Mouse (Mus musculus): Measurements from ENCODE around the gene Gtf3c2. TPM values are rescaled to one million over a fixed set of nuclear protein-coding genes. Genes with fewer than 3 reads are reported as not detected.

Gtf3c2 gene
- polyA plus RNA-seq (2017; shearing (Covaris generic)) = 106 TPM

DNA sequence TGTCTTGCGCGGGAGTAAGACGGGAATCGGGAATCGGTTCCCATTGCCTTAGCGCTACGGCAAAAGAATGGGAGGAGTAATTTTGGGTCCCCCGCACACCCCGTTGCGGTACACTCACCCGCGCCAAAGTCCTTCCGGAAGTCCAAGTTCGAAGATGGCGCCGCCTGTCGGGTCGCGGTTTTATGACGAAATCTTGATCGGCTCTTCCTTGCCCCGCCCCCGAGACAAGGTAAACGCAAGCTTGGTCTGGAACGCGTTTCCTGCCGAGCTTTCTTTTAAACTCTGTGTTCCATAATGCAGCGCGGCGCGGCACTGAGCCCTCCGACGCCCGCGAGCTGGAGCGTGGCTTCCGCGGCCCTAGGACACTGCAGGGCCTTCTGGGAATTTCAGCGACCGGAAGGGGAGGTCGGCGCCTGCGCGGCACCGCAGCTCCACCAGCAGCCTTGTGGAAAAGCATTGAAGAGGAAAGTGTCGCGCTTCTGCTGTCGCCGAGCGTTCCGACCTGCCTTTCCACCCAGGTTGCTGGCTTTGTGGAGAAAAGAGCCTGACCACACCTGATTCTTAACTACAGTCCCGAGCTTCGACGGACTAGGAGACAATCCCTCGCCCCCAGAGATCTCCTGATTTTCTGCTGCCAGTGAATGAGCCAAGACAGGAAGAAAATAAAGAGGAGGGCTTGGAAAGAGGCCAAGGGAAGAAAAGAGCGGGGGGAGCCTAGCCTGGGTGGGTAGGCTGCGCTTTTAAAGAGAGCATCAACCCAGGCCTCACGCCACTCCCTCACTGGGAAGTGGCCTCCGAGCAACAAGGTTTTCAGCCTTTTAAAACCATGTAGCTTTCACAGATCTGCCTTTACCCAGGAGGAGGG is at the start of gene Gtf3c2, which contains the start of gene Gm29609:
Gtf3c2 (minus strand) TSS at position 379 of the 865 bp plus-strand sequence.
Gm29609 (minus strand) TSS at position 146 of the 865 bp plus-strand sequence.

DNA sequence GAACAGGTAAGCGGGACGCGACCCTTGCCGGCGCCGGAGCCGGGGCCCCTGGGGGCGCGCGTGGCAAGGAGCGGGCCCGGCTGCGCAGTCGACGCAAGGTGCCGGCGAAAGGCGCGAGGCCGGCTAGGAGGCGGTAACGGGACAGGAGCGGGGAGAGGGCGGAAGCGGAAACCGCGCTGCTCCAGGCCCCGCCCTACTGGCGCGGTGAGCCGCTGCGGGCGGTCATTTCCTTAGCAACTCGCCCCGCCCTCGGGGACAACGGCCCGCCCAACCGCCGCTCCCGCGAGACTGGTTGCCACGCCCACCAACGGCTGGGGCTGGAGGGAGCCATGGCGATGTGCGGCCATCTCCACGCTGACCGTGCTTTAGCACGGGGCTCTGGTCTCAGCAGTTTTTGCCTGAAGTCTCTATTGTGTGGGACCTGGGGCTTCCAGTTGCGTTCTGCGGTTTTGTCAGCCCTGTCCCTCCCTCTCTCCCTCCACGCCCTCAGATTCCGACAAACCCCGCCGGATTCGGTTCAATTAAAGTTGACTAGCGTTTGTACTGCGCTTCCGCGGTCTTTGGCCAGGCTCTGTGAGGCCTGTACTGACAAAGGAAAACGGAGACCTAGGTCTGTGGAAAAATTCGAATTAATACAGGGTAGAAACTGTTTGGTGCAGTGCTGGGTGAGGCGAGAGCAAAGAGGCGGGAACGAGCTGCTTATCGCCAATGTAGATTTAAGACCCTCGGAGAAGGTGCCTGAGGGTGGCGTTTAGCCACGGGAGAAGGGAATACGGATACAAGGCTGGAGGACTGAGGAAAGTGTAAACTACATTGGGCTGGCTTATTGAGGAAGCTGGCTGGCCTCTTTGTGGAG is 40.7 kb upstream of the Gtf3c2 start, which contains the start of gene Ppm1g:
Ppm1g (minus strand) TSS at position 240 of the 856 bp plus-strand sequence.

DNA sequence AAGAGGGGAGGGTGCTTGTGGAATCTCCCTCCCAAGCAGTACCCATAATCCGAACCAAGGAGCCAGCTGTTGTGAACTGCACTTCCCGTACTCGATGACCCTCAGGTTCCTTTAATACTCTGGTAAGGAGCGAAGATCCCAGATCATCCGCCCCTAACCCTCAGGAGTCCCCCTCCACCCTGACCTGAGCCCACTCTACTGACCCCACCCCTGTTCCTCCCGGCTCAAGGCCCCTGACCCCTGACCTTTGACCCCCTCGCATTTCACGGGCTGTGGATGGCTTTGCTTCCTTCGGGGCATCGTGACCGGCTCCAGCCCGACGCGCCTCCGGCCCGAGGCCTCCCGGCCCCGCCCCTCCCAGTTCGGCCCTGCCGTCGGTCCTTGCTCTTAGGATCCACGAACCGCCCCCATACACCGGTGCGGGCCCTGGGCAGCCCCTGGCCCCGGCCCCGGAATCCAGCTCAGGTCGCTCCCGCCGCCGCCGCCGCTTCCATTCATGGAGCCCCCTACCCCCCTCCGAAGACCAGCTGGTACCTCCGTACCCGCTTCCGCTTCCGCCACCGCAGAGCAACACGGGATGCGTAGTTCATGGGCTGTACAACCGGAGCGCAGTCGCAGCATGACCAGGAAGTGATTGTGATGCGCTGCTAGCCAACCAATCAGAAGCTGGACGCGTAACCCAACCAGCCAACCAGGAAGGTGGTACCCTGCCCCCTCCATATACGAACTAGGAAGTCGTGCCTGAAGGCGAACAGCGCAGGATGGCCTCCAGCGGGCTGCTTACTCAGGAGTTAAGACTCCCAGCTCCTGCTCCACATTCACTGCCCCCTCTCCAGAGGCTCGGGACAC is 22.0 kb upstream of the Gtf3c2 start, which contains the start of gene Zfp513:
Zfp513 (minus strand) TSS at position 562 of the 849 bp plus-strand sequence.

DNA sequence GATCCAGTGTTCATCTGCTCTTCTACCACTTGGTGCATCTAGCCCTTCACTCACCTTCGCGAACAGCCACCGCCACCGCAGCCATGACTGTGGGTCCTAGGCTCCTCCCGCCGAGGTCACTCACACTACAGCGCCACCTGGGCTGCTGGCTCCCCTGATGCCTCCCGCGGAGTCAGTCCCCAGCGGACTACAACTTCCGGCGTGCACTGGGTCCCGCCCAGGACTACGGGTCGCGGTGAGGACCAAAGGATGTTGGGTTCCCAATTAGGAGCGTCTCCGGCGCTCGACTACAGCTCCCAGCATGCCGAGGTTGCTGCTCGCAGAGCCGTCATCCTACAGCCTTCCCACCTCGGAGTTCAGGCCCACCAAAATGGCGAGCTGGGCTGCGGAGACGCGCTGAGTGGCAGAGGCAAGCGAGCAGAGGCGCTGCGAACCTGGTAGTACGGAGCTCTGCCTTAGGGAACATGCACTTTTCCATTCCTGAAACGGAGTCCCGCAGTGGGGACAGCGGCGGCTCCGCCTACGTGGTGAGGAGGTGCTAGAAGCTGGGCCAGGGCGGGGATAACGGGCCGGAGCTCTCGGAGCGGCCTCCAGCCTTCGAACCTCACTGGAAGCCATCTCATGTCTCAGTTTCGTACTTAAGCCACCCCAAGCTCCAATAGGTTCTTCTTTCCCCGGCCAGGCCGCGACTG is 13.1 kb upstream of the Gtf3c2 start, which contains the start of the genes Snx17 and Eif2b4:
Snx17 (plus strand) TSS at position 289 of the 692 bp plus-strand sequence.
Eif2b4 (minus strand) TSS at position 492 of the 692 bp plus-strand sequence.

DNA sequence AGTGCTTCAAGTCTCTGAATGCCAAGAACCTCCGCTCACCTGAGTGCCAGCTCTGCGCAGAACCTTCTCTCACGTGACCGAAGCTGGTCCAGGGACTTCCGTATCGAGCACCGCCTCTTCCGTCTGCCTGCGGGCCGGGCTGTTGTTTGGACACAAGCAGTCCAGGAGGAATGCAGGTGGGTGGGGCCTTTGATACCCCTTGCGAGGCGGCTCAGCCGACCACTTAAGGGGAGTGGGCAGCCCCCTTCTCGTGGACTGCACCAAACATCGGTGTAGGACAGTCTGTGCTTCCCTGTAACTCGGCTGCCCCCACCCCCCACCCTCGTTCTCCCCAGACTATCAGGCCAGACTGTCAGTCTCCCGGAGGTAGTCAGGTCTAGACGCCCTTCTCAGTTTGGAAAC is 25.8 kb downstream of the Gtf3c2 start, which contains the start of gene Mpv17:
Mpv17 (minus strand) TSS at position 100 of the 402 bp plus-strand sequence.

DNA sequence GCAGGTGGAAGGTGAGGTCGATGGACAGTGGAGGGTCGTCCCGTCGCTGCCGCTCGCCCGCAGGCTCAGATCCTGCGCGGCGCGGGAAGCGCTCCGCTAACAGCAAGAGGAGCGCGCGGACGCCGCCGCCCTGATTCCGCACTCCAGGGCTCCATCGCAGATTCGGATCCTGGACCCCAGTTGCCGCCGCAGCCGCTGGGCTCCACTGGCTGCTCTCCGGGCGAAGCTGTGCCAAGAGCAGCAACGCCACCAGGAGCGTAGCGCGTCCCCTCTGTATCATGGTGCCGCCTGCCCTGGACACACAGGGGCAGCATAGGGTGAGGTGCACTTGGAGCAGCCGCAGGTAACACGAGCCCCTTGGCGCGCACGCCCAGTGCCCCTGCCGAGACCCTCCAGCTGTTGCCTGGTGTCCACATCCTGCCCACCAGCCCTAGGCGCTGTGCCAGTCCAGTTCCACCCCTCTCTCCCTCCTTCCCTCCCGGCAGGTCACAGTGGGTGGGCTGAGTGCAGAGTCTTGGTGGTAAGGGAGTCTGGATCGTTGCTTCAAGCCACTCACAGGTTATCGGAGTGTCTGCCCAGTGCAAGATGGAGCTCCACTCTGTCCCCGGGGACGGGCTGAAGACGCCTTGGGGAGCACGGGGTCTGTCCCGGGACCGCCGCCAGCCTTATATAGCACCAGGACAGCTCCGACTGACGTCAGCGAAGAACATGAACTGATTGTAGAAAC is 41.5 kb downstream of the Gtf3c2 start, which contains the start of gene Ucn:
Ucn (minus strand) TSS at position 589 of the 727 bp plus-strand sequence.

DNA sequence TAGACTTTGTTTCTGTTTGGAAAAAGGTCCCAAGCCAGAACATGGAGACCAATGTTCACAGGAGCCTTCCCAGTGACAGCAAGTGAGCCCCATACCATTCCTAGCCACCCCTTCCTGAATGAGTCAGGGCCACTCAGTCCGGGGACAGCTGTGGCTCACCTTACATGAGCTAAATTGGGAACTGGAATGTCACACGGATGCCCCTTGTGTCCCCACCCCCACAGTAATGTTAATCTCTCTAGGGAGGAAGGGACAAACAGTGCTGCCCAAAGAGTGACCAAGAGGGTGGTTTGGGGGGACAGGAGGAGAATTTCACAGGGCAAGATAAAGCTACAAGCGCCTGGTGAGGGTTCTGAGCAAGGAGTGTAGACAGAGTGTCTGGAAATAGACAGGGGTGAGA is 63.6 kb downstream of the Gtf3c2 start, which contains the start of gene Trim54:
Trim54 (plus strand) TSS at position 359 of the 400 bp plus-strand sequence.

DNA sequence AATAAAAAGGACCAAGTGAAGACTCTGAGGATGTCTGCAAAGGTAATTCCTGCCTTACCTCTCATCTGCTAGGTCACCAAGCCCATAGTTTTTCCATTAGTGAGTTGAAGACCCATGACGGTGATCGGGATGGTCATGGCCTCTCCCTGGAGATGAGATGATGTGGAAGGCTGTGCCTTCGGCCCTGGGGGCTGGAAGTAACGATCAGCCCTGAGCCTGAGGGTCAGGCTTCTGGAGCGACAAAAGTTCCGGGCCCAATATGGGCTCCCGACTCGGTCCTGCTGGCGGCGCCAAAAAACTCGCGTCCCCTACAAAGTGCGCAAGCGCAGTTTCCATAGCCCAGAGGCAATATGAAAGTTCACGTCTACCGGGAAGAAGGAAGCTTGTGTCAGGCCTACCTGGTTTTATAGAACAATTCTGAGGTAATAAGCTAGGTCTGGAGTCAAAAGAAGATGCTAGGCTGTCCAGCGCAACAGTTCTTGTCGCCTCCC is 71.9 kb downstream of the Gtf3c2 start, which contains the start of gene Slc30a3:
Slc30a3 (minus strand) TSS at position 238 of the 491 bp plus-strand sequence.

Other genes with a start within 250 kb of the Gtf3c2 start
- gene Cgref1, start 234.6 kb downstream of the Gtf3c2 start, polyA plus RNA-seq (2017; shearing (Covaris generic)) = not detected
- 204 TPM for gene Preb, start 219.8 kb downstream of the Gtf3c2 start, polyA plus RNA-seq (2017; shearing (Covaris generic))
- not detected for gene Tcf23, start 211.5 kb downstream of the Gtf3c2 start, polyA plus RNA-seq (2017; shearing (Covaris generic))
- 91.2 TPM for gene Atraid, start 131.8 kb downstream of the Gtf3c2 start, polyA plus RNA-seq (2017; shearing (Covaris generic))
- 10.9 TPM for gene Slc5a6, start 131.2 kb downstream of the Gtf3c2 start, polyA plus RNA-seq (2017; shearing (Covaris generic))
- gene Cad, start 125.4 kb downstream of the Gtf3c2 start, polyA plus RNA-seq (2017; shearing (Covaris generic)) = 29.7 TPM
- gene Dnajc5g, start 73.9 kb downstream of the Gtf3c2 start, polyA plus RNA-seq (2017; shearing (Covaris generic)) = not detected
- gene Slc30a3, start 71.9 kb downstream of the Gtf3c2 start, polyA plus RNA-seq (2017; shearing (Covaris generic)) = 0.60 TPM
- gene Trim54, start 63.4 kb downstream of the Gtf3c2 start, polyA plus RNA-seq (2017; shearing (Covaris generic)) = not detected
- gene Ucn, start 41.3 kb downstream of the Gtf3c2 start, polyA plus RNA-seq (2017; shearing (Covaris generic)) = not detected
- gene Mpv17, start 25.9 kb downstream of the Gtf3c2 start, polyA plus RNA-seq (2017; shearing (Covaris generic)) = 48.8 TPM
- gene Gm29609, start 233 bp downstream of the Gtf3c2 start, polyA plus RNA-seq (2017; shearing (Covaris generic)) = 2.1 TPM
- 135 TPM for gene Snx17, start 13.1 kb upstream of the Gtf3c2 start, polyA plus RNA-seq (2017; shearing (Covaris generic))
- gene Eif2b4, start 13.3 kb upstream of the Gtf3c2 start, polyA plus RNA-seq (2017; shearing (Covaris generic)) = 73.7 TPM
- 27.9 TPM for gene Zfp513, start 22.2 kb upstream of the Gtf3c2 start, polyA plus RNA-seq (2017; shearing (Covaris generic))
- 57.5 TPM for gene Ppm1g, start 40.5 kb upstream of the Gtf3c2 start, polyA plus RNA-seq (2017; shearing (Covaris generic))
- 188 TPM for gene Nrbp1, start 60.7 kb upstream of the Gtf3c2 start, polyA plus RNA-seq (2017; shearing (Covaris generic))
- gene Gm9970, start 61.1 kb upstream of the Gtf3c2 start, polyA plus RNA-seq (2017; shearing (Covaris generic)) = not detected
- gene Krtcap3, start 71.5 kb upstream of the Gtf3c2 start, polyA plus RNA-seq (2017; shearing (Covaris generic)) = 37.1 TPM
- 14.7 TPM for gene Ift172, start 111.0 kb upstream of the Gtf3c2 start, polyA plus RNA-seq (2017; shearing (Covaris generic))
- not detected for gene Fndc4, start 115.9 kb upstream of the Gtf3c2 start, polyA plus RNA-seq (2017; shearing (Covaris generic))
- gene Gckr, start 117.3 kb upstream of the Gtf3c2 start, polyA plus RNA-seq (2017; shearing (Covaris generic)) = not detected

All from activated CD4-positive, CD25-positive, alpha-beta regulatory T cell, adult 9 weeks (primary cell).